Mouse (Mus musculus) bone marrow macrophage, adult 2 months (primary cell): ENCODE results near the gene Msrb3.

Source experiments
- CTCF ChIP-seq: IDR thresholded peaks from 2 replicates; pipeline ENCODE4 v1.5.1; 2012; ENCODE audit warnings: low read depth, mild to moderate bottlenecking, low read length, moderate library complexity
- POLR2A ChIP-seq: IDR thresholded peaks from 2 replicates; pipeline ENCODE4 v1.6.1; 2012; ENCODE audit warnings: mild to moderate bottlenecking, low read depth, low read length, borderline replicate concordance

GRCm38 (mm10) chr10:120826795-120827669 is 71.9 kb downstream of the Msrb3 start:
- TF ChIP-seq CTCF (no peak), POLR2A (no peak)
